Mouse (Mus musculus) heart, embryonic 14.5 days (tissue): ENCODE results near the gene Serpina3f. TPM values are rescaled to one million over a fixed set of nuclear protein-coding genes. Genes with fewer than 3 reads are reported as not detected.

Experiments
- ATAC-seq: fragments of 200-750 bp; cut with Nextera tagmentation; 2 replicates; pipeline ENCODE4 v1.8.0; 2017; ENCODE audit warnings: low read depth, moderate TSS enrichment; ENCODE audit not compliant: insufficient number of reproducible peaks, insufficient read depth, low FRiP score
- H3K27ac ChIP-seq, 2 experiments: fragments of 200-500 bp in 1 of 2; fragments of 300-500 bp in 1 of 2; sonication (generic) in 1 of 2; replicated peaks in 1 of 2; 2 replicates each; pipeline ENCODE4 v1.5.1; 2012 to 2014; ENCODE audit warnings: low read depth in 2 of 2, low read length in 2 of 2, control low read depth in 1 of 2, mild to moderate bottlenecking in 1 of 2, mixed read lengths in 1 of 2; ENCODE audit not compliant: control insufficient read depth in 1 of 2, insufficient read depth in 1 of 2
- H3K27me3 ChIP-seq: fragments of 300-500 bp; sonication (generic); 2 replicates; pipeline ENCODE4 v1.6.1; 2014; ENCODE audit warnings: mild to moderate bottlenecking, low read length, control low read depth; ENCODE audit not compliant: control insufficient read depth, insufficient read depth
- H3K36me3 ChIP-seq: fragments of 300-500 bp; sonication (generic); 2 replicates; pipeline ENCODE4 v1.6.1; 2014; ENCODE audit warnings: mild to moderate bottlenecking, control low read depth, low read length, mixed read lengths; ENCODE audit not compliant: control insufficient read depth, insufficient read depth
- H3K4me1 ChIP-seq, 2 experiments: fragments of 200-500 bp in 1 of 2; fragments of 300-500 bp in 1 of 2; sonication (generic) in 1 of 2; 2 replicates each; pipeline ENCODE4 v1.6.1; 2012 to 2014; ENCODE audit warnings: low read length in 2 of 2, control low read depth in 1 of 2, mixed read lengths in 1 of 2; ENCODE audit not compliant: control insufficient read depth in 2 of 2, insufficient read depth in 2 of 2
- H3K4me2 ChIP-seq: fragments of 300-500 bp; sonication (generic); 2 replicates; pipeline ENCODE4 v1.6.1; 2014; ENCODE audit warnings: mild to moderate bottlenecking, low read length
- H3K4me3 ChIP-seq, 2 experiments: fragments of 200-500 bp in 1 of 2; fragments of 300-500 bp in 1 of 2; sonication (generic) in 1 of 2; 2 replicates each; pipeline ENCODE4 v1.5.1; 2012 to 2014; ENCODE audit warnings: low read length in 2 of 2, mild to moderate bottlenecking in 2 of 2, control low read depth in 1 of 2, low read depth in 1 of 2, moderate library complexity in 1 of 2; ENCODE audit not compliant: control insufficient read depth in 1 of 2, insufficient read depth in 1 of 2
- H3K9ac ChIP-seq: fragments of 300-500 bp; sonication (generic); 2 replicates; pipeline ENCODE4 v1.6.1; 2014; ENCODE audit warnings: mild to moderate bottlenecking, low read length
- H3K9me3 ChIP-seq: fragments of 300-500 bp; sonication (generic); 2 replicates; pipeline ENCODE4 v1.6.1; 2016; ENCODE audit warnings: low read length, control low read depth; ENCODE audit not compliant: control insufficient read depth
- WGBS: fragments of 180-500 bp; shearing (Covaris S2); extraction: QIAGEN DNeasy Blood & Tissue Kit; methylation state at CpG from one replicate; pipeline ENCODE4 v1.1.7; 2014; 5-methylcytosine and 5-hydroxymethylcytosine counted together
- polyA plus RNA-seq: library from polyadenylated mRNA; unstranded; fragments of >200 nt; fragmentation: Nextera tagmentation; extraction: Ambion mirVana; gene quantifications from 2 replicates; pipeline ENCODE4 v1.2.1, GENCODE M21; 2014

Serpina3f gene
- polyA plus RNA-seq: not detected in 2 replicates

DNA sequence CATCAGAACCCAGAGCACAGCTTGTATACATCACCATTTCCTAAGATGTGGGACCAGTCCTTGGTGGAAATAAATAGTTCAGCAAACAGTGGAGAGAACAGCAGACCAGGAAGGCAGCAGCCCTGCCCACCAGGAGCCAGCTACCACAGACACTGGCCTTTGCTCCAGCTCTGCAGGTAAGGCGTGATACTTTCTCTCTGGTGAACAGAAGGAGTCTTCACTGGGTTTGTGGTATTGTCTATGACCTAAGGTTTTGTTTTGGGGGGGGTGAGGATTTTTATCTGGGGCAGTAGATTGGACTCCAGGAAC lies at the start of gene Serpina3f:
Serpina3f (plus strand) TSS at position 100 of the 309 bp plus-strand sequence.
- no peak for ATAC-seq
- Histone ChIP-seq H3K36me3 (no peaks in the 10 kb centered on the region), H3K4me3 (no peak within 1 kb of the TSS), H3K4me1 (no peaks in the 10 kb centered on the region), H3K27ac (no peak within 1 kb of the TSS), H3K9me3 (no peaks in the 10 kb centered on the region), H3K27me3 (no peaks in the 10 kb centered on the region), H3K9ac (no peak within 1 kb of the TSS), H3K4me2 (no peak within 1 kb of the TSS)
- 76% methylated on average over 1 of the region's 1 CpGs for WGBS

DNA sequence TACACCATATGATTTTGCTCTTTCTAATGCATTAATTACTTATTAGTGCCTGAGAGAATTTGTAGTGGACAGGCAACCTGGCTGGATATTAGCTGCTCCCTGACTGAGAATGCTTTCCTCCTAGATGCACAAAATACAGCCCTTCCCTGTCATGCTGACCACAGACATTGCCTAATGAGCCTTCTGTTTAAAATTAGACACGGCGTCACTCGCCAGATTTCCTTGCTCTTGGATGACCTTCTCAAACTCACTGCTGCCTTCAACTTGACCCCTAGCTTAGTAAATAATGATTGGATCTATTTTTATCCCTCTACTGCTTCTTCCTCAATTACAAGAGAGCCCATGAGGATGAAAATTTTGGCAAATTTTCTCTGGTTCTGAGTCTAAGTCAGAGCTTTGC lies 39.6 kb upstream of the Serpina3f start:
- 28% methylated on average over 3 of the region's 3 CpGs for WGBS
- H3K4me3 ChIP-seq: no peak overlapping the region
- ATAC-seq: no peak
- no peak overlapping the region for H3K4me2 ChIP-seq
- no peaks in the 10 kb centered on the region for H3K36me3 ChIP-seq
- peaks cover 8% of the 10 kb centered on the region for H3K27me3 ChIP-seq
- H3K9me3 ChIP-seq: no peaks in the 10 kb centered on the region
- H3K4me1 ChIP-seq: peaks cover 8 to 10% of the 10 kb centered on the region in 2 experiments; a peak in 3 of 4 replicates
- H3K27ac ChIP-seq: no peak overlapping the region
- no peak overlapping the region for H3K9ac ChIP-seq

DNA sequence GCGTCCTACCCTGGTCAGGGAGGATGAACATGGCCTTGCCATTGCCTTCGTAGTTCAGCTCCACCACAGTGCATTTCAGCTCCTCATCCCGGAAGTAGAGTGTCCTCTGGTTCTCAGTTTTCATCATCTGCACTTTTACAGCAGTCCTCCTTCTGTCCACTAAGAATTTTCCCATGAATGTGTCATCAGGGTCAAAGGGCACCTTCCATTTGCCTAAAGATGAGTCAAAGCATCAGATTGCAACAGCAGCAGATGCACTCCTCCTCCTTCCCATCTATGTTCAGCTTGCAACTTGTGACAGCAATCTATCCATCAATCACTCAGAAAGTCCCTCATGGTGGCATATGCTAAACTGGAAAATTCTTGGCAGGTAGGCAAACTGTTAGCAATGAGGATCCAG lies 38.7 kb upstream of the Serpina3f start:
- no peaks in the 10 kb centered on the region for H3K36me3 ChIP-seq
- H3K4me2 ChIP-seq: no peak overlapping the region
- no peak overlapping the region for H3K9ac ChIP-seq
- peaks cover 8% of the 10 kb centered on the region for H3K27me3 ChIP-seq
- WGBS: 79% methylated on average over 3 of the region's 3 CpGs
- no peak for ATAC-seq
- H3K4me3 ChIP-seq: no peak overlapping the region
- H3K4me1 ChIP-seq: peaks cover 8 to 10% of the 10 kb centered on the region in 2 experiments; a peak in 3 of 4 replicates
- H3K27ac ChIP-seq: no peak overlapping the region
- H3K9me3 ChIP-seq: no peaks in the 10 kb centered on the region

DNA sequence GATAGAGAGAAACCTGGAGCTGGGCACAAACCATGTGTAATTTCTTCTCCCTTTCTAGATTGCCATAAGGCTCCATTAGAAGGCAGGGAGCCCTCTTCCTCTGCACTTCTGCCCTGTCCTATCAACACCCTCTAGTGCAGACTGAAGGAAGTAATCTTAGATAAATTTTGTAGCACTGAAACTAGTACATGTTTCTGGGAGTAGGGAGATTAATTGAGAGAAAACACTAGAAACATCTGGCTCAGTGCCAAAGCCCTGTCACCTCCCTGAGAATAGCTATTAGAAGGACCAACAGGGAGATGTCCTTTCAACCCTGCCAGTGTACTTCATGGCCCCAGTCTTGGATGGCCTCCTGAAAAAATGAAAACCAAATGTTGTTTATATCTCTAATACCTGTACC lies 35.8 kb upstream of the Serpina3f start:
- Histone ChIP-seq H3K27me3 (peaks cover 14% of the 10 kb centered on the region), H3K4me2 (no peak overlapping the region), H3K4me3 (no peak overlapping the region), H3K9me3 (no peaks in the 10 kb centered on the region), H3K27ac (no peak overlapping the region), H3K9ac (no peak overlapping the region), H3K36me3 (no peaks in the 10 kb centered on the region), H3K4me1 (peaks cover 8 to 10% of the 10 kb centered on the region in 2 experiments; a peak in 3 of 4 replicates)
- ATAC-seq: peak; percentile 45; the same call in 1 of the 2 replicates

DNA sequence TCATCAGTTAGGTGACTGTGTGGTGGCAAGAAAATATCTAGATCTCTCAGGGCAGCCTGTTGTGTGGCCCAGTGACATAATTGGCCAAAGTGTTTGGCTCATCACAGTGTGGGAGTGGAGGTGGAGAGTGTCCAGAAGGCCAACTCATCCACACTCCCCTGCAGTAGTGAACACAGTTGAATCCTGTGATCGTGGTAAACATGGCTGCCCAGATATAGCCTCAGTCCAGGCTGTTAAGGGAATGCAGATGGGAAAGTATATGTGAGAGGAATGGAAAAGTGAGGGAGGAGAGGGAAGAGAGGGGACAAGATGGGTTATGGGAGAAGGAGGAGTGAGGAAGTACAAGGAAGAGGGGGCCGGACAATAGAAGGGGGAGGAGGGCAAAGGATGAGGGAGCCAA lies 35.4 kb upstream of the Serpina3f start:
- H3K9ac ChIP-seq: no peak overlapping the region
- peaks cover 14% of the 10 kb centered on the region; the same call in 1 of the 2 replicates for H3K27me3 ChIP-seq
- no peak overlapping the region for H3K4me3 ChIP-seq
- peaks cover 8 to 10% of the 10 kb centered on the region in 2 experiments; a peak in 3 of 4 replicates for H3K4me1 ChIP-seq
- 0 out of 2 replicates have a peak, but pooled peaks have one; percentile 7 for ATAC-seq
- H3K36me3 ChIP-seq: no peaks in the 10 kb centered on the region
- WGBS: 66% methylated on average over 2 of the region's 2 CpGs
- no peaks in the 10 kb centered on the region for H3K9me3 ChIP-seq
- no peak overlapping the region; a peak in 1 of 4 replicates for H3K27ac ChIP-seq
- H3K4me2 ChIP-seq: no peak overlapping the region

DNA sequence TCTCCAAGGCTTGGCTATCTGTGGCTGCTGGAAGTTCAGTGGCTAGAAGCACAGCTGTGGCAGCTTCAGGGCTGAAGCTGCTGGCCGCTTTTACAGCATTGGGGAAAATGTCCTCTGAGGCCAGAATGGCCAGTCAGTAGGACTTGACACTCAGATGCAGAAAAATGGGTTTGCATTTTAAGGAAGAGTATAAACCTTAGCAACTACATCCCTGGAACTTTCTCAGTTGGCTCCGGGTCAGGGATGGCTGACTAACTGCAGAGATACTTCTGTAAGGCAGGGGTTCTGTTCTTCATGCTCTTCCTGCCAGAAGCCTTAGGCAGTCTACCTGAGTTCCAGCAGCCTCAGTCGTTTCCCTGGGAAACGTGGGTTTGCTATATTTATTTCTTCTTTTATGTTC lies 29.3 kb upstream of the Serpina3f start:
- H3K9ac ChIP-seq: no peak overlapping the region

DNA sequence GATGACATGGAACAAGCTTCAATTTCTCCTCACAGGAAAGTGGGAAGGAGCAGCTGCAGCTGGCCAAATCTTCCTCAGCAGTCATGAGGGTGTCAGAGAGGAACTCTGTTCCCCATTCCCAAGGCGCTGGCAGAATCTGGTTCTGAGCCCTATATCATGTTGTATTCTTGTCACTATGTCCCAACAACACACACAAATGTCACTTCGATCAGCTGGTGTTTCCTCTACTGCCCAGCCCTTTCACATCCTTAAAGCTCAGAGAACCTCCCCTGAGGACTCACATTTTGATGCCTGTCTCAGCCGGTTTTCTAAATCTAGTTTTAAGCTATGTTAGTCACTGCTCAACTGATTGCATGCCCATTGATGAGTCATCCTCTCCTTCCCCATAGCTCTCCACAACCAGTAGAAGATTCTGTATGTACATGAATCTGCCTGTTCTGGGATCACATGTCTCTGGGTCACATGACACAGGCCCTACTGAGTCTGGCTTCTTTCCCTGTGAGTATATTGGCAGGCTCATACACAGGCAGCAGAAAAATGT lies 28.2 kb upstream of the Serpina3f start:
- no peak overlapping the region for H3K9ac ChIP-seq
- no peaks in the 10 kb centered on the region for H3K9me3 ChIP-seq
- no peak overlapping the region for H3K4me2 ChIP-seq
- 53% methylated on average over 3 of the region's 3 CpGs for WGBS
- no peak overlapping the region for H3K27ac ChIP-seq
- H3K4me1 ChIP-seq: no peaks in the 10 kb centered on the region
- H3K27me3 ChIP-seq: peaks cover 2% of the 10 kb centered on the region; the same call in 1 of the 2 replicates
- no peak overlapping the region for H3K4me3 ChIP-seq
- ATAC-seq: 0 out of 2 replicates have a peak, but pooled peaks have one; percentile 23
- H3K36me3 ChIP-seq: no peaks in the 10 kb centered on the region

More for the DNA sequence above, 29.3 kb upstream of the Serpina3f start:
- Histone ChIP-seq H3K27ac (no peak overlapping the region), H3K27me3 (peaks cover 6% of the 10 kb centered on the region; the same call in 1 of the 2 replicates), H3K36me3 (no peaks in the 10 kb centered on the region), H3K4me1 (no peaks in the 10 kb centered on the region), H3K4me2 (no peak overlapping the region), H3K4me3 (no peak overlapping the region), H3K9me3 (no peaks in the 10 kb centered on the region)
- no peak for ATAC-seq
- 74% methylated on average over 4 of the region's 4 CpGs for WGBS

DNA sequence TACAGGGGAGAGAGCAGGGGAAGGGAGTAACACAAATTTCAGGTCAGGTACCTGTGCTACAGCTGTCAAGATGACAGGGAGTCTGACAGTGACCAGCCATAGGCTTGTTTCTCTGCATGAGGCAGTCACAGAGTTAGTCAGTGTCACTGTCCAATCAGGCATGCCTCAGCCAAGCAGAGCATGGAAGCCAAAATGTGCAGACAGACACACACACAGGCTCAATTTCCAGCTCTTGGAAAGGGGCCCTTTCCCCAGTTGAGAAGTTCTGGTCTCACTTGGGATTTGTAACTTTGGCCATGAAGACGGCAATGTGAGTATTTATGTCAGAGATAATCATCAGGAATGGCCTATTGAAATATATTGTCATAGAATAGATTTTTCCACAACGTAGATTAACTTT lies 25.1 kb upstream of the Serpina3f start:
- H3K27ac ChIP-seq: no peak overlapping the region
- no peaks in the 10 kb centered on the region for H3K36me3 ChIP-seq
- H3K9ac ChIP-seq: no peak overlapping the region
- no peaks in the 10 kb centered on the region for H3K4me1 ChIP-seq
- ATAC-seq: no peak
- no peak overlapping the region for H3K4me2 ChIP-seq
- no peak overlapping the region for H3K4me3 ChIP-seq
- WGBS: 80% methylated on average over 2 of the region's 2 CpGs
- no peaks in the 10 kb centered on the region for H3K27me3 ChIP-seq
- no peaks in the 10 kb centered on the region for H3K9me3 ChIP-seq
